Mouse (Mus musculus): ENCODE measurements around the gene Qrich1.

Gene Qrich1

GRCm38 (mm10) chr9:108578545-108579343, 62.1 kb downstream of the Qrich1 start, which contains the start of gene Wdr6:
Gene Wdr6 (minus strand): TSS chr9:108578739.
- Histone ChIP-seq H3K27me3 (ENCODE audit: insufficient read depth, low read length) (no peaks in the 10 kb centered on the region), H3K9me3 (ENCODE audit: low read length) (no peaks in the 10 kb centered on the region), H3K4me1 (replicated peaks; ENCODE audit: low read depth, low read length) (peaks cover 87% of the 10 kb centered on the region), H3K36me3 (ENCODE audit: insufficient read depth, low read length) (peaks cover 53% of the 10 kb centered on the region), H3K4me3 (replicated peaks; ENCODE audit: low read length) (peak within 1 kb of the TSS; percentile 91)
- no peak for TF ChIP-seq CTCF (conservative IDR thresholded peaks at IDR 0.05; ENCODE audit: low read length)
- no peak for TF ChIP-seq POU5F1 (IDR thresholded peaks at IDR 0.05; ENCODE audit: borderline replicate concordance, low read length)
- TF ChIP-seq NANOG (IDR thresholded peaks at IDR 0.05; ENCODE audit: borderline replicate concordance, low read length), result no peak

DNA sequence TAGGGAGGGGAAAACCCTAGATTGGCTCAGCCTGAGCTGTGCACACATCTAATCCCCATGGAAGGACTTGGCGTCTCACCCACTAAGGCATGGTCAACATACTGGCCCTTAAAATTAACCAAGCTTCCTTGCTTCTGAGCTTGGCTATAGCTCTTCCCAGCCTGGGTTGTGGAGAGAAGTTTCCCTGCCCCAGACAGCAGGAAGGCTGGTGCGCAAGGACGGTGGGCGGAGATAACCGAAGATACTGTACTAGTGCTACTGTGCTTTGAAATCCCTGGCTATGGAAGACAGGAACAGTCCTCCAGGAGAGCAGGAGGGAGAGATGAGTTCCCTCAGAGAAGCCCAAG, 62.7 kb downstream of the Qrich1 start:
- Histone ChIP-seq H3K4me3 (replicated peaks; ENCODE audit: low read length) (peak overlapping the region; percentile 91), H3K36me3 (ENCODE audit: insufficient read depth, low read length) (peaks cover 50% of the 10 kb centered on the region), H3K4me1 (replicated peaks; ENCODE audit: low read depth, low read length) (peaks cover 86% of the 10 kb centered on the region), H3K27me3 (ENCODE audit: insufficient read depth, low read length) (no peaks in the 10 kb centered on the region), H3K9me3 (ENCODE audit: low read length) (no peaks in the 10 kb centered on the region)
- TF ChIP-seq NANOG (IDR thresholded peaks at IDR 0.05; ENCODE audit: borderline replicate concordance, low read length) (no peak), POU5F1 (IDR thresholded peaks at IDR 0.05; ENCODE audit: borderline replicate concordance, low read length) (no peak), CTCF (conservative IDR thresholded peaks at IDR 0.05; ENCODE audit: low read length) (no peak)

GRCm38 (mm10) chr9:108587571-108588180, 71.1 kb downstream of the Qrich1 start:
- TF ChIP-seq NANOG (IDR thresholded peaks at IDR 0.05; ENCODE audit: borderline replicate concordance, low read length) (no peak), POU5F1 (IDR thresholded peaks at IDR 0.05; ENCODE audit: borderline replicate concordance, low read length) (no peak), CTCF (conservative IDR thresholded peaks at IDR 0.05; ENCODE audit: low read length) (no peak)

GRCm38 (mm10) chr9:108589229-108589628, 72.6 kb downstream of the Qrich1 start:
- H3K9me3 ChIP-seq (ENCODE audit: low read length), result no peaks in the 10 kb centered on the region
- H3K27me3 ChIP-seq (ENCODE audit: insufficient read depth, low read length), result no peaks in the 10 kb centered on the region
- TF ChIP-seq CTCF (conservative IDR thresholded peaks at IDR 0.05; ENCODE audit: low read length), result 0 out of 2 replicates have a peak, but pooled peaks have one; percentile 1
- no peak for TF ChIP-seq NANOG (IDR thresholded peaks at IDR 0.05; ENCODE audit: borderline replicate concordance, low read length)
- no peak for TF ChIP-seq POU5F1 (IDR thresholded peaks at IDR 0.05; ENCODE audit: borderline replicate concordance, low read length)
- H3K4me1 ChIP-seq (replicated peaks; ENCODE audit: low read depth, low read length), result peaks cover 85% of the 10 kb centered on the region
- H3K4me3 ChIP-seq (replicated peaks; ENCODE audit: low read length), result no peak overlapping the region
- H3K36me3 ChIP-seq (ENCODE audit: insufficient read depth, low read length), result peaks cover 10% of the 10 kb centered on the region; the same call in 1 of the 2 replicates

More at GRCm38 (mm10) chr9:108587571-108588180, 71.1 kb downstream of the Qrich1 start:
- H3K4me1 ChIP-seq (replicated peaks; ENCODE audit: low read depth, low read length), result peaks cover 90% of the 10 kb centered on the region
- H3K9me3 ChIP-seq (ENCODE audit: low read length), result no peaks in the 10 kb centered on the region
- H3K27me3 ChIP-seq (ENCODE audit: insufficient read depth, low read length), result no peaks in the 10 kb centered on the region
- peaks cover 8% of the 10 kb centered on the region for H3K36me3 ChIP-seq (ENCODE audit: insufficient read depth, low read length)
- H3K4me3 ChIP-seq (replicated peaks; ENCODE audit: low read length), result peak overlapping the region; percentile 66

DNA sequence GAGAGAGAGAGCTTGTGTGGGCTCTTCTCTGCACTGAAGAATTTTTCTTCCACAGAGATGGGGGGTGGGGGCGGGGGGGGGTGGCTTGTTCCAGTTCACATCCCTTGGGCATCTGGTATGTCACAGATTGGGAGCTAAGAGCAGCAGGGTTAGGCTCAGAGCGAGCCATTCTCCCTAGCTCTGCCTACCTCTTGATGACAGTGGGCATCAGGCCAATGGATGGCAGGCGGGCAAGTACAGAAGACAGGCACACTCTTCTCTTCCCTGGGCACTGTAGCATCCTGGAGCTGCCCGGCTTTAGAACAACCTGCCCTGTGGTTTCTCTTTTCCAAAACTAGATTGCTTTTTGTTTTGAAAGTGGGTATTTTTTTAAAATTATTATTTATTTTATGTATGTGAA, 74.9 kb downstream of the Qrich1 start:
- Histone ChIP-seq H3K36me3 (ENCODE audit: insufficient read depth, low read length) (peaks cover 21% of the 10 kb centered on the region), H3K4me1 (replicated peaks; ENCODE audit: low read depth, low read length) (peaks cover 73% of the 10 kb centered on the region), H3K4me3 (replicated peaks; ENCODE audit: low read length) (no peak overlapping the region), H3K9me3 (ENCODE audit: low read length) (no peaks in the 10 kb centered on the region), H3K27me3 (ENCODE audit: insufficient read depth, low read length) (peaks cover 6% of the 10 kb centered on the region)
- TF ChIP-seq CTCF (conservative IDR thresholded peaks at IDR 0.05; ENCODE audit: low read length), result no peak
- TF ChIP-seq POU5F1 (IDR thresholded peaks at IDR 0.05; ENCODE audit: borderline replicate concordance, low read length), result no peak
- TF ChIP-seq NANOG (IDR thresholded peaks at IDR 0.05; ENCODE audit: borderline replicate concordance, low read length), result no peak

DNA sequence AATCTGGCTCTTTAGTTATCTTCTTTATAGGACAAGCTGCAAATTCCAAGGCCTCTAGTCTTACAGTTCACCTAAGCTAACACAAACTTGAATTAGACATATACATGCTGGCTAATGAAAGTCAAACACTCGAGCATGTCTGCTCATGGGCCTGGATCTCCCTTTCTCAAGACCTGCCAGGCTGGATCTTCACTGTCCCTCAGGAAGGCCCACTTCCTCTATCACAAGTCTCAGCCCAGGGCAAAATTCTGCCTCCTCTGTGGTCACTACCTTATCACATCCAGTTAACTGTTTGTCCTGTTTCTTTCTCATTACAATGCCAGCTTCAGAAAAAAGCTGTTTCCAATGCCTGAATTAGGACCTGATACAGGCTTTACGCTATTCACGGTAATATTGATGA, 77.7 kb downstream of the Qrich1 start:
- TF ChIP-seq CTCF (conservative IDR thresholded peaks at IDR 0.05; ENCODE audit: low read length), result no peak
- TF ChIP-seq POU5F1 (IDR thresholded peaks at IDR 0.05; ENCODE audit: borderline replicate concordance, low read length), result no peak
- TF ChIP-seq NANOG (IDR thresholded peaks at IDR 0.05; ENCODE audit: borderline replicate concordance, low read length), result no peak
- Histone ChIP-seq H3K27me3 (ENCODE audit: insufficient read depth, low read length) (peaks cover 18% of the 10 kb centered on the region), H3K9me3 (ENCODE audit: low read length) (no peaks in the 10 kb centered on the region), H3K36me3 (ENCODE audit: insufficient read depth, low read length) (peaks cover 18% of the 10 kb centered on the region), H3K4me1 (replicated peaks; ENCODE audit: low read depth, low read length) (peaks cover 57% of the 10 kb centered on the region), H3K4me3 (replicated peaks; ENCODE audit: low read length) (no peak overlapping the region)

GRCm38 (mm10) chr9:108596998-108597764, 80.6 kb downstream of the Qrich1 start, which contains the start of gene P4htm:
Gene P4htm (minus strand): TSS chr9:108597667.
- H3K4me1 ChIP-seq (replicated peaks; ENCODE audit: low read depth, low read length), result peaks cover 39% of the 10 kb centered on the region
- H3K9me3 ChIP-seq (ENCODE audit: low read length), result no peaks in the 10 kb centered on the region
- H3K36me3 ChIP-seq (ENCODE audit: insufficient read depth, low read length), result peaks cover 29% of the 10 kb centered on the region
- TF ChIP-seq NANOG (IDR thresholded peaks at IDR 0.05; ENCODE audit: borderline replicate concordance, low read length) (no peak), POU5F1 (IDR thresholded peaks at IDR 0.05; ENCODE audit: borderline replicate concordance, low read length) (no peak), CTCF (conservative IDR thresholded peaks at IDR 0.05; ENCODE audit: low read length) (no peak)
- peaks cover 18% of the 10 kb centered on the region for H3K27me3 ChIP-seq (ENCODE audit: insufficient read depth, low read length)
- H3K4me3 ChIP-seq (replicated peaks; ENCODE audit: low read length), result peak within 1 kb of the TSS; percentile 86

DNA sequence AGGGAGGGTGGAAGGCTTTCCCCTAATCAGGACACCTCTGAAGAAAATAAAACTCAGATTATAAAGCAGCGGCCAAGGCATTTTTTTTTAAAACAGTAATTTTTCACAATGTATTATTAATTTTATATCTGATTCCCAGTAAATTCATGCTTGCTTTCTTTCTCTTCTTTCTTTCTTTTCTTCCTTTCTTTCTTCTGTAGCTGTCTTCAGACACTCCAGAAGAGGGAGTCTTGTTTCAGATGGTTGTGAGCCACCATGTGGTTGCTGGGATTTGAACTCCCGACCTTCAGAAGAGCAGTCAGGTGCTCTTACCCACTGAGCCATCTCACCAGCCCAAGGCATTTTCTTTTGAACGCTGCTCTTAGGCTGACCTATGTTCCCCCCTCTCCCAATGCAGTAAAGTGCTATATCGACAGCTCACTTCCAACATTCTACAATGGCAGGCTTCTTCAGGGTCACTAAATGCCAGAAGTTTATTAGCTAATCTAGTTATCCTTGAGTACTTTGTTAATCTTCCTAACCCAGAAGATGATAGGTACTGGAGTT, 82.5 kb downstream of the Qrich1 start:
- Histone ChIP-seq H3K9me3 (ENCODE audit: low read length) (no peaks in the 10 kb centered on the region), H3K36me3 (ENCODE audit: insufficient read depth, low read length) (peaks cover 43% of the 10 kb centered on the region), H3K4me3 (replicated peaks; ENCODE audit: low read length) (no peak overlapping the region), H3K4me1 (replicated peaks; ENCODE audit: low read depth, low read length) (peaks cover 44% of the 10 kb centered on the region), H3K27me3 (ENCODE audit: insufficient read depth, low read length) (peaks cover 18% of the 10 kb centered on the region)
- no peak for TF ChIP-seq NANOG (IDR thresholded peaks at IDR 0.05; ENCODE audit: borderline replicate concordance, low read length)
- no peak for TF ChIP-seq CTCF (conservative IDR thresholded peaks at IDR 0.05; ENCODE audit: low read length)
- no peak for TF ChIP-seq POU5F1 (IDR thresholded peaks at IDR 0.05; ENCODE audit: borderline replicate concordance, low read length)
